Mouse (Mus musculus) spleen, embryonic (tissue): ENCODE results near the gene E2f6.

Experiments
- CTCF ChIA-PET: fragments of 350-600 bp; sonication (Branson Sonifier 250); formaldehyde crosslinking; loops from one replicate; lab custom pipeline; 2022; lab: Charles Lee

The E2f6 gene

DNA sequence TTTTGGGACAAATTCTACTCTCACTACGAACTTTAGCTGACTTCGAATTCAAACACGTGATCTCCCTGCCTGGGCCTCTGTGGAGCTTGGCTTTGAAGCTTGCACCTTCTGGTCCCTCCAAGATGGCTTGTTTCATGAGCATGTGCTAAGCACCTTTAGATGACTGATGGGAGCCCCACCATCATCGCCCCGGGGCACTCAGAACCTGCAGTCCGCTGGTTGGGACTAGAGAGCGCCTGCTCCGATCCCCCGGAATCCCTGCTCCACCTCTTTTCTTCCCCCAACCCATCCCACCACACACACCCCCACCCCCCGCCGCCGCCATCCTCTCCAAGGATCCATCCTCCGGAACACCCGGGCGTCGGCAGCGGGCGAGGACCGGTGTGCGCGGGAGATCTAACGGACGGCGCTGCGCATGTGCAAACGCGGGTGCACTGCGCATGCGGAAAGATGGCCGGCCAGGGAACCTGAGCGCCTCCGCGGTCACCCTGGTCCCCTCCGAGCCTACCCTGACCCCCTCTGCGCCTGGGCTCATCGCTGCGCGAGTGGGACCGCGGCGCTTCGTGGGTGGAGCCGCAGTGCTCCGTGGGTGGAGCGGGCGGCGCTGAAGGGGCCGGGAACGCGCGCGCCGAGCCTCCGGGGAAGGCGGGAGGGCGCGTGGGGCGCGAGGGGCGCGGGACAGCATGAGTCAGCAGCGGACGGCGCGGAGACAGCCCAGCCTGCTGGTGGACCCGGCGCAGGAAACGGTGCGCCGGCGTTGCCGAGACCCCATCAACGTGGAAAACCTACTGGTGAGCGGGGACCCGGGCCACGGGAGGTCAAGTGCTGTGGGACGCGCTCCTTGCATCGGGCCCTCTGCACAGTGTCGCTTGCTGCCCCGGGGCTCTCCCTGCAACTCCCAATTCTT, at the start of gene E2f6:
E2f6 (plus strand) TSS at position 439 of the 907 bp plus-strand sequence.
- CTCF ChIA-PET, result no interaction called here

DNA sequence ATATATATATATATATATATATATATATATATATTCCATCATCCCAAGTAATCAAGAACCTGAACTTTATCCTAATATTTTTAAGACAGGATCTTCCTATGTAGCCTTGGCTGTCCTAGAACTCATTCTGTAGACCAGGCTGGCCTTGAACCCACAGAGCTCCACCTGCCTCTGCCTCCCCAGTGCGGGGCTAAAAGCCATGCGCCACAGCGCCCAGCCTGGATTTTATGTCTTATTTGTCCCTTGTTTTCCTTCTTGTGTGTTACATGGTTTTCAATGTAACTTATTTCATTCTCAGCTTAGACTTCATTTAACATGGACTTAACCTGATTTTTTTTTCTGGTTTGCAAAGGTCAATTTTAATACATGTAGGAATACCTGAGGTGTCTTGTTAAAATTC, 49.3 kb upstream of the E2f6 start:
- CTCF ChIA-PET, result interaction anchor here (0.7 kb wide), 1 partner anchor 92 kb away, joined by 5 read pairs; no protein-coding TSS in a partner anchor

DNA sequence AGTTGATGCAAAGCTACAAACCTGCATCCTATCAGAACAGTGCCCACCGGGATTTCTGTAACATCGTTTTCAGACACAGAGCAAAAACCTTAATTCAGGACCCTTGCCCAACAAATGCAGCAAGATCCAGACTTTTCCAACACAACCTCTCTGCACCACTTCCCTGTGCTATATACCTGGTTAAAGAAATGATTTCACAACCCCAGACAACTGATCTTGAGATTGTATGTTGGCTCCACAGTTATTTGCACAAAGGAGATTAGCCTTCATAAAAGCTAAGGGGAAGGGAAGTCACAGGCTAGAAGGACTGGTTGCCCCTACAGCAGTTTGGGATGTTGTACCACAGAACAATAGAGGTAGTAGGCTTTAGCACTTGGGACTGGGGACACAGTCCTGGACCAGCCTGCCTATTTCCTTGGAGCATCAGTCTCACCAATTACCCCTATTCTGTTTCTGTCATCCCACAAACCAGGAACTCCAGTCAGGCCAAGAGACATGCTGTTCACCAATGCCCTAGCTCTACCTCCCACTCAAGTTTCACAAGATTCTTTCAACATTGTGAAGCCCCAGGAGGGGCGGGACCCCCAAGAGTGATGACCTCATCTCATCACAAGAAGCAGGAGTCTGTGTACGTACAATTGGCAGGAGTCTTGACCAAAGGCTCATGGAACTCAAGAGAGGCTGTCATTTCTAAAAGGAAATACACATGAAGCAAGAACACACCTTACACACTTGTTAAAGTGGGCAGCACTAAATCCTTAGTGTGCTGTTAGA, 46.9 kb upstream of the E2f6 start:
- CTCF ChIA-PET, result no interaction called here

DNA sequence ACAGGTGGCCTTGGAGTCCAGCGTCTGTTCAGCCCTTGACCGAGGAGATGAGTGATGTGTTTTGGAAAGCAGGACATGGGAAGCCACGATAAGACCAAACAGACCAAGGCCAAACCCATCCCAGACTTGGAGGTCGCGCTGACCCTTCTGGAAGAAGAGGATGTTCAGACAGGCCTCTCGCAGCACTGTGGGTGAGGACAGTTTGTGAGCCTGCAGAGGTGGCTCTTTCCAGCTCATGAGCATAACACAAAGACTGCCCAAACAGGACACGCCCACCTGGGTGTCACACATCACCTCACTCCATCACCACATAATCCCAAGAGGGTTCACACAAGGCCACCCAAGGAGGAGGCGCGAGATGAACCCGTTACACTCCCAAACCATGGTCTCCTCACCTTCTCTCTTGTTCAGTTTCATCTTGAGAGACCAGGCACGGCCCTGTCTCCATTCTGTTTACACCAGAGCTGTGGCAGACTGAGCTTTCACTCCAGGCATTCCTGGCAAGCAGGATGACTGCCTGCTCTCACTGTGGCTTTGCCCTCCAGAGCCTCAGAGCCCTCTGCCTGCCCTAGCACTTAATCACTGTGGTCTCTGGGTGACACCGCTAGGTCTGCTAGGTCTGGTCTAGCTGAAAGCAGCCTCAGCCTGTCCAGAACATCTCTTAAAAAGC, 45.9 kb upstream of the E2f6 start:
- CTCF ChIA-PET, result no interaction called here

DNA sequence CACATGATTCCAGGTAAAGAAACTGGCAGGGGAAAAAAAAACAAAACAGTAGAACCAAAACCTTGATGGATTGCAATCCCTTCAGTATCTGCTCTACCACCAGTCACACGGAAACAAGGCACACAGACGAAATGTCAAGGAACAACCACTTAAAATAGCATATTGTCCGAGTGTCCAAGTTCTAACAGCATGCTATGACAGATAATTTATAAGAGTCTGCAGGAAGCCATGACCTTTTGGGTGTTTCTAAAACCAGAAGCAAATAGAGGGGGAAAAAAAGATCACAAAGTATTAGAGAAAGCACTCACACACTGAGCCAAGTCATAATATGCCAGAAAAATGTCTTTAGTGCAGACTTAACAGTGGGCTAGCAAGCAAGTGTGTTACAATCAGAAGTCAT, 42.5 kb upstream of the E2f6 start:
- CTCF ChIA-PET, result no interaction called here

DNA sequence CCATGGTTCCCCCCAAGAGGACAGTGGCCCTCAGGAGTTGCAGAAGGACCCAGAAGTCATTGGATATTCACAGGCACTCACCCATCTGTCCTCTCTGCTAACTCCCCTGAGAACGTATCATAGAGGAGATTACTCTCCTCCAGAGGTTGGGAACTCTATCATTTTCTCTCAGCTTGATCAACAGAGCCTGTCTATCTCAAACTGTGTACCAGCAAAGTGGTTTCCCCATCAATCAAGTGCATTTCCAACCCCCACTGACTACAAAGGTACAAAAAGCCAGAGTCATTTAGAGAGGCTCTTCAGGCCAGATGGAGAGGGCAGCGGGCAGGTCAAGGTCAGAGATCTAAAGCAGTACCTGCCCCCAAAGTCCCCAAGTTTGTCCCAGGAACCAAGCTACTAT, 42.1 kb upstream of the E2f6 start:
- CTCF ChIA-PET, result no interaction called here

GRCm38 (mm10) chr12:16769601-16770165, 41.1 kb upstream of the E2f6 start:
- CTCF ChIA-PET, result no interaction called here

- CTCF ChIA-PET, result no interaction called here
These were observed 36.2 kb upstream of the E2f6 start for GRCm38 (mm10) chr12:16774605-16775004.

GRCm38 (mm10) chr12:16775351-16775750, 35.4 kb upstream of the E2f6 start:
- CTCF ChIA-PET, result no interaction called here

GRCm38 (mm10) chr12:16778523-16778922, 32.2 kb upstream of the E2f6 start:
- CTCF ChIA-PET, result no interaction called here

DNA sequence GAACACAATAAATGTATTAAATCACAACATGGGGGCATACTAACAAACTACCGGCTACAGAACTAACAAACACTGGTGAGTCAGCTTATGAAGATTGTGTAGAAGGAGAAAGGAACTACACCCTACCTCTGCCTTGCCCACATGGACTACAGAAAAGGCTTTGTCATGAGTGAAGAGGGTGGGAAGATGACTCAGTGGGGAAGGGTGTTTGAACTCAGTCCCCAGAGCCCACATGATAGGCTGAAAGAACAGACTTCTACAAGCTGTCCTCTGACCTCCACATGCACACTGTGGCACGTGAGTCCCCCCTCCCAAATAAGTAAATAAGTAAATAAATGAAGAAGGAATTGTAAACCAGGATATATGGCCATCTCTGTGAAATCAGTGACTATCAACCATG, 31.6 kb upstream of the E2f6 start:
- CTCF ChIA-PET, result no interaction called here

DNA sequence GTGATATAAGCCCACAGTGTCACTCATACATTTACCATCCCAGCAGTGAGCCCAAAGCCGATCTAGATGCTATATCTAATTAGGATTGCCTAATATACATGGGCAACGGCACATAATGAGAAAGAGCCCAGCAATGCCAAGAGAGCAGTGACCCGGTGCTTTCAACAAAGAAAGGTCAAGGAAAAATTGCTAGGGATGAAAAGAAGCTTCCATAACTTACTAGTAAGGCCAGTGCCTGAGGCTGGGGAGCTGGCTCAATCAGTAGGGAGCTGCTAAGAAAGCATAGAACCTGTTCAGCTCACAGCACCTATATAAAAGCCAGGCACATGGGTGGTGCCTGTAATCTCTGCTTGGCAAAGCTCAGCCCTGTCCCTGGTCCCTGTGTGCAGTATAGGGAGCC, 30.4 kb upstream of the E2f6 start:
- CTCF ChIA-PET, result no interaction called here

- CTCF ChIA-PET, result no interaction called here
These were observed 29.6 kb upstream of the E2f6 start for GRCm38 (mm10) chr12:16781034-16781746.

- CTCF ChIA-PET, result no interaction called here
These were observed 22.2 kb upstream of the E2f6 start for GRCm38 (mm10) chr12:16788600-16788999.

DNA sequence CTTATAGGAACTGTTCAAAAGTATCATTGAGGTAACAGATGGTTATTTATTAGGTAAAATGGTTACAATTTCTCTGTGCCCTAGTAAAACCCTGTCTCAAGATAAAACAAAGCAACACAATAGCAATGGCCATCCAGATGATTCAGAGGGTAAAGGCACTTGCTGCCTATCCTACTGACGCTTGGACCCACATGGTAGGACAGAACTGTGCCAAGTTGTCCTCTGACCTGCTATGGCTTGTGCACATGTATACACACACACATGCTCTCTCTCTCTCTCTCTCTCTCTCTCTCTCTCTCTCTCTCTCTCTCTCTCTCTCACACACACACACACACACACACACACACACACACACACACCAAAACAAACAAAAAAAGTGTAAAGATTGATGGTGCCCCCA, 21.6 kb upstream of the E2f6 start:
- CTCF ChIA-PET, result no interaction called here

DNA sequence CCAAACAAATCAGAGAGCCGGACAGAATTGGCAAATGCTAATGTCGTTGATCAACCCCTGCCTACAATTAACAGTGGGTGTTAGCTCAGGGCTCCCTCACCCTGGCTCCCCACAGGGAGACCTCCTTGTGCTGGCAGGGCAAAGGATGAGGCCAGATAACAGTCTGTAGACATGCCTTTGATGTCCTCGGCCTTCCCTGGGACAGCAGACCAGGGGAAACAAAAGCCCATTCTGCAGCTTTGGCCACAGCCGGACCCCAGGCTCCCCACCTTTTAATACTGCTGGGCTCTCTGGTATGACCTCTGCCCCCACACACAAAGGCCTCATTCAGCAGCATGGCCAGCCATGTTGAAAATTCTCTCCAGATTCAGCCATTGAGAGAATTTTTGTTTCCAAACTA, 21.0 kb upstream of the E2f6 start:
- CTCF ChIA-PET, result no interaction called here

GRCm38 (mm10) chr12:16790456-16790855, 20.3 kb upstream of the E2f6 start:
- CTCF ChIA-PET, result no interaction called here

DNA sequence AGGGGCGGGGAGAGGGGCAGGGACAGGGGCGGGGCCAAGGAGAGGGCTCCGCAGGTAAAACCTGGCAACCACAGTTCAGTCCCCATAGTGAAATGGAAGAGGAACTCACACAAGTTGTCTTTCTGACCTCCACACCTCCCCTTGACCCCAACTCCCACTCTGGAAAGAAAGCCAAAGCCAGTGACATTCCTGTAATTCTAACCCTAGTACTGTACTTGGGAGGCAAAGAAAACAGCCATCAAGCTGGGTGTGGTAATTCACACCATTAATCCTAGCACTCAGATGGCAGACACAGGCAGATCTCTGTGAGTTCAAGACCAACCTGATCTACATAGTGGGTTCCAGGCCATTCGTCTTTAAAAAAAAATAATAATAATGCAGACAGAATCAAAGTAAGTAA, 17.4 kb upstream of the E2f6 start:
- CTCF ChIA-PET, result no interaction called here

- CTCF ChIA-PET, result no interaction called here
These were observed 15.0 kb upstream of the E2f6 start for GRCm38 (mm10) chr12:16795781-16796180.

DNA sequence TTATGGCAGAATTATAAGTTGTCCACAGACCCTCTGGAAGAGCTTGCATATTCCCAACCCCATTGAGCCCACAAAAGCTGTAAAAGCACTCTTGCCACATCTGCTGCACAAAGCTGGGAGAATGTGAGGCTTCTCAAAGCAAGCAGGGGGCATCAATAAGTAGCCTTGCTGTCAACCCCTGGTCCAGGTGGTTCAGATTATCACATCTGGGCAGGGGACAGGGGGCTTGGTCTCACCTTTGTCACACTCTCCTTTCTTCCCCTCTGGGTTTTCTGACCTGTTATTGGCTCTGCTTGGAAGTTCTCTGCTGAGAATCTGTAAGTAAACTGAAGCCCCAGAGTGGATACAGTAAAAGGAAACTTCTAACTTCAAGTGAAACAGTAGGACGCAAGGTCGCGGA, 11.9 kb upstream of the E2f6 start:
- CTCF ChIA-PET, result no interaction called here

GRCm38 (mm10) chr12:16799928-16800258, 10.9 kb upstream of the E2f6 start:
- CTCF ChIA-PET, result no interaction called here
